Mouse (Mus musculus): ENCODE data around the gene Lefty1.

Lefty1 gene

GRCm38 (mm10) chr1:180912792-180913191, 22.0 kb upstream of the Lefty1 start:
- Histone ChIP-seq H3K4me3 (replicated peaks; ENCODE audit: low read length) (0 out of 2 replicates have a peak overlapping the region, but pooled peaks have one; percentile 0), H3K27me3 (ENCODE audit: insufficient read depth, low read length) (no peaks in the 10 kb centered on the region; the same call in 1 of the 2 replicates), H3K4me1 (replicated peaks; ENCODE audit: low read depth, low read length) (peaks cover 81% of the 10 kb centered on the region), H3K9me3 (ENCODE audit: low read length) (no peaks in the 10 kb centered on the region), H3K36me3 (ENCODE audit: insufficient read depth, low read length) (peaks cover 16% of the 10 kb centered on the region)
- TF ChIP-seq POU5F1 (IDR thresholded peaks at IDR 0.05; ENCODE audit: borderline replicate concordance, low read length) (no peak), NANOG (IDR thresholded peaks at IDR 0.05; ENCODE audit: borderline replicate concordance, low read length) (no peak), CTCF (conservative IDR thresholded peaks at IDR 0.05; ENCODE audit: low read length) (no peak)

GRCm38 (mm10) chr1:180913797-180914196, 21.0 kb upstream of the Lefty1 start:
- Histone ChIP-seq H3K9me3 (ENCODE audit: low read length) (no peaks in the 10 kb centered on the region), H3K27me3 (ENCODE audit: insufficient read depth, low read length) (no peaks in the 10 kb centered on the region; the same call in 1 of the 2 replicates), H3K4me3 (replicated peaks; ENCODE audit: low read length) (no peak overlapping the region), H3K4me1 (replicated peaks; ENCODE audit: low read depth, low read length) (peaks cover 75% of the 10 kb centered on the region), H3K36me3 (ENCODE audit: insufficient read depth, low read length) (peaks cover 6% of the 10 kb centered on the region)
- TF ChIP-seq POU5F1 (IDR thresholded peaks at IDR 0.05; ENCODE audit: borderline replicate concordance, low read length) (no peak), NANOG (IDR thresholded peaks at IDR 0.05; ENCODE audit: borderline replicate concordance, low read length) (no peak), CTCF (conservative IDR thresholded peaks at IDR 0.05; ENCODE audit: low read length) (no peak)

GRCm38 (mm10) chr1:180916425-180916824, 18.4 kb upstream of the Lefty1 start:
- Histone ChIP-seq H3K9me3 (ENCODE audit: low read length) (no peaks in the 10 kb centered on the region), H3K27me3 (ENCODE audit: insufficient read depth, low read length) (no peaks in the 10 kb centered on the region; the same call in 1 of the 2 replicates), H3K4me1 (replicated peaks; ENCODE audit: low read depth, low read length) (peaks cover 74% of the 10 kb centered on the region), H3K4me3 (replicated peaks; ENCODE audit: low read length) (no peak overlapping the region), H3K36me3 (ENCODE audit: insufficient read depth, low read length) (no peaks in the 10 kb centered on the region)
- TF ChIP-seq CTCF (conservative IDR thresholded peaks at IDR 0.05; ENCODE audit: low read length): no peak
- TF ChIP-seq NANOG (IDR thresholded peaks at IDR 0.05; ENCODE audit: borderline replicate concordance, low read length): no peak
- TF ChIP-seq POU5F1 (IDR thresholded peaks at IDR 0.05; ENCODE audit: borderline replicate concordance, low read length): no peak

GRCm38 (mm10) chr1:180917053-180917452, 17.8 kb upstream of the Lefty1 start:
- Histone ChIP-seq H3K27me3 (ENCODE audit: insufficient read depth, low read length) (no peaks in the 10 kb centered on the region; the same call in 1 of the 2 replicates), H3K4me3 (replicated peaks; ENCODE audit: low read length) (no peak overlapping the region), H3K4me1 (replicated peaks; ENCODE audit: low read depth, low read length) (peaks cover 74% of the 10 kb centered on the region), H3K36me3 (ENCODE audit: insufficient read depth, low read length) (no peaks in the 10 kb centered on the region), H3K9me3 (ENCODE audit: low read length) (no peaks in the 10 kb centered on the region)
- TF ChIP-seq NANOG (IDR thresholded peaks at IDR 0.05; ENCODE audit: borderline replicate concordance, low read length): no peak
- TF ChIP-seq POU5F1 (IDR thresholded peaks at IDR 0.05; ENCODE audit: borderline replicate concordance, low read length): no peak
- TF ChIP-seq CTCF (conservative IDR thresholded peaks at IDR 0.05; ENCODE audit: low read length): no peak

GRCm38 (mm10) chr1:180919686-180920085, 15.1 kb upstream of the Lefty1 start:
- H3K9me3 ChIP-seq (ENCODE audit: low read length): no peaks in the 10 kb centered on the region
- H3K4me1 ChIP-seq (replicated peaks; ENCODE audit: low read depth, low read length): peaks cover 75% of the 10 kb centered on the region
- no peaks in the 10 kb centered on the region; the same call in 1 of the 2 replicates for H3K27me3 ChIP-seq (ENCODE audit: insufficient read depth, low read length)
- TF ChIP-seq POU5F1 (IDR thresholded peaks at IDR 0.05; ENCODE audit: borderline replicate concordance, low read length) (no peak), NANOG (IDR thresholded peaks at IDR 0.05; ENCODE audit: borderline replicate concordance, low read length) (no peak), CTCF (conservative IDR thresholded peaks at IDR 0.05; ENCODE audit: low read length) (peak; percentile 95)
- no peak overlapping the region for H3K4me3 ChIP-seq (replicated peaks; ENCODE audit: low read length)
- no peaks in the 10 kb centered on the region for H3K36me3 ChIP-seq (ENCODE audit: insufficient read depth, low read length)

GRCm38 (mm10) chr1:180922273-180923048, 12.4 kb upstream of the Lefty1 start:
- Histone ChIP-seq H3K27me3 (ENCODE audit: insufficient read depth, low read length) (no peaks in the 10 kb centered on the region), H3K9me3 (ENCODE audit: low read length) (no peaks in the 10 kb centered on the region), H3K36me3 (ENCODE audit: insufficient read depth, low read length) (no peaks in the 10 kb centered on the region), H3K4me3 (replicated peaks; ENCODE audit: low read length) (peak overlapping the region; percentile 37), H3K4me1 (replicated peaks; ENCODE audit: low read depth, low read length) (peaks cover 85% of the 10 kb centered on the region)
- TF ChIP-seq CTCF (conservative IDR thresholded peaks at IDR 0.05; ENCODE audit: low read length): no peak
- TF ChIP-seq POU5F1 (IDR thresholded peaks at IDR 0.05; ENCODE audit: borderline replicate concordance, low read length): no peak
- TF ChIP-seq NANOG (IDR thresholded peaks at IDR 0.05; ENCODE audit: borderline replicate concordance, low read length): no peak

GRCm38 (mm10) chr1:180924737-180925136, 10.1 kb upstream of the Lefty1 start:
- H3K4me1 ChIP-seq (replicated peaks; ENCODE audit: low read depth, low read length): peaks cover 93% of the 10 kb centered on the region
- no peaks in the 10 kb centered on the region for H3K36me3 ChIP-seq (ENCODE audit: insufficient read depth, low read length)
- peak overlapping the region; percentile 62 for H3K4me3 ChIP-seq (replicated peaks; ENCODE audit: low read length)
- no peaks in the 10 kb centered on the region for H3K27me3 ChIP-seq (ENCODE audit: insufficient read depth, low read length)
- H3K9me3 ChIP-seq (ENCODE audit: low read length): no peaks in the 10 kb centered on the region
- TF ChIP-seq NANOG (IDR thresholded peaks at IDR 0.05; ENCODE audit: borderline replicate concordance, low read length): peak; percentile 99
- TF ChIP-seq CTCF (conservative IDR thresholded peaks at IDR 0.05; ENCODE audit: low read length): no peak
- TF ChIP-seq POU5F1 (IDR thresholded peaks at IDR 0.05; ENCODE audit: borderline replicate concordance, low read length): peak; percentile 94

- Histone ChIP-seq H3K27me3 (ENCODE audit: insufficient read depth, low read length) (no peaks in the 10 kb centered on the region), H3K36me3 (ENCODE audit: insufficient read depth, low read length) (no peaks in the 10 kb centered on the region), H3K4me1 (replicated peaks; ENCODE audit: low read depth, low read length) (peaks cover 88% of the 10 kb centered on the region), H3K9me3 (ENCODE audit: low read length) (no peaks in the 10 kb centered on the region), H3K4me3 (replicated peaks; ENCODE audit: low read length) (peak overlapping the region; percentile 48)
- no peak for TF ChIP-seq NANOG (IDR thresholded peaks at IDR 0.05; ENCODE audit: borderline replicate concordance, low read length)
- no peak for TF ChIP-seq CTCF (conservative IDR thresholded peaks at IDR 0.05; ENCODE audit: low read length)
- no peak for TF ChIP-seq POU5F1 (IDR thresholded peaks at IDR 0.05; ENCODE audit: borderline replicate concordance, low read length)
Observed at GRCm38 (mm10) chr1:180926286-180926685, 8.5 kb upstream of the Lefty1 start.

Measured in E14TG2a.4 (cell line).